Mouse (Mus musculus) CD4-positive, CD25-positive, alpha-beta regulatory T cell, adult 4 months (primary cell): ENCODE data around the gene Nxn. TPM values are rescaled to one million over a fixed set of nuclear protein-coding genes. Genes with fewer than 3 reads are reported as not detected.

Experiments used
- ATAC-seq: one replicate; pipeline ENCODE4 v1.8.0; 2017
- polyA plus RNA-seq, 2 experiments: library from polyadenylated mRNA; unstranded; fragments of 100-300 nt; shearing (Covaris generic); gene quantifications; one replicate each; pipeline ENCODE4 v1.2.1; 2017

Nxn gene
- polyA plus RNA-seq, 2 experiments from 2014 or later, result 1.3 to 2.0 TPM

GRCm38 (mm10) chr11:76399587-76400330 lies 819 bp upstream of the Nxn start:
- ATAC-seq, result peak; percentile 46

- ATAC-seq, result peak; percentile 27
Measured at GRCm38 (mm10) chr11:76398312-76398797, 585 bp downstream of the Nxn start.

GRCm38 (mm10) chr11:76397650-76398311 lies 1.2 kb downstream of the Nxn start:
- ATAC-seq, result no peak

GRCm38 (mm10) chr11:76392996-76393395 lies 5.9 kb downstream of the Nxn start:
- no peak for ATAC-seq

- no peak for ATAC-seq
Measured at GRCm38 (mm10) chr11:76392532-76392931, 6.4 kb downstream of the Nxn start.

GRCm38 (mm10) chr11:76388711-76389110 lies 10.2 kb downstream of the Nxn start:
- no peak for ATAC-seq

GRCm38 (mm10) chr11:76387097-76387496 lies 11.8 kb downstream of the Nxn start:
- ATAC-seq, result no peak

GRCm38 (mm10) chr11:76385746-76386145 lies 13.2 kb downstream of the Nxn start:
- no peak for ATAC-seq

- no peak for ATAC-seq
Measured at GRCm38 (mm10) chr11:76385017-76385416, 13.9 kb downstream of the Nxn start.

GRCm38 (mm10) chr11:76384307-76384706 lies 14.6 kb downstream of the Nxn start:
- no peak for ATAC-seq

- no peak for ATAC-seq
Measured at GRCm38 (mm10) chr11:76382711-76383324, 16.1 kb downstream of the Nxn start.

GRCm38 (mm10) chr11:76381201-76381885 lies 17.6 kb downstream of the Nxn start:
- no peak for ATAC-seq

- no peak for ATAC-seq
Measured at GRCm38 (mm10) chr11:76379921-76380544, 18.9 kb downstream of the Nxn start.

GRCm38 (mm10) chr11:76376425-76376824 lies 22.5 kb downstream of the Nxn start:
- no peak for ATAC-seq

GRCm38 (mm10) chr11:76374491-76375185 lies 24.3 kb downstream of the Nxn start:
- no peak for ATAC-seq

GRCm38 (mm10) chr11:76372534-76372933 lies 26.4 kb downstream of the Nxn start:
- ATAC-seq, result no peak

GRCm38 (mm10) chr11:76372120-76372519 lies 26.8 kb downstream of the Nxn start:
- no peak for ATAC-seq

GRCm38 (mm10) chr11:76370491-76370890 lies 28.4 kb downstream of the Nxn start:
- no peak for ATAC-seq

GRCm38 (mm10) chr11:76366720-76367119 lies 32.2 kb downstream of the Nxn start:
- no peak for ATAC-seq

- no peak for ATAC-seq
Measured at GRCm38 (mm10) chr11:76364038-76364437, 34.9 kb downstream of the Nxn start.

- ATAC-seq, result no peak
Measured at GRCm38 (mm10) chr11:76363636-76364035, 35.3 kb downstream of the Nxn start.

GRCm38 (mm10) chr11:76363178-76363577 lies 35.8 kb downstream of the Nxn start:
- no peak for ATAC-seq
